Mouse (Mus musculus): Measurements from ENCODE around the gene Ecsit. TPM values are rescaled to one million over a fixed set of nuclear protein-coding genes. Genes with fewer than 3 reads are reported as not detected.

Ecsit gene
- total RNA-seq (2022) = 100 to 1,000 TPM; 101 to 109 (median 106) TPM

GRCm38 (mm10) chr9:22085022-22085834 is at the start of gene Ecsit:
Ecsit (minus strand) TSS chr9:22085438.
- DNase-seq (ENCODE audit: low spot score) = peak; percentile 96

DNA sequence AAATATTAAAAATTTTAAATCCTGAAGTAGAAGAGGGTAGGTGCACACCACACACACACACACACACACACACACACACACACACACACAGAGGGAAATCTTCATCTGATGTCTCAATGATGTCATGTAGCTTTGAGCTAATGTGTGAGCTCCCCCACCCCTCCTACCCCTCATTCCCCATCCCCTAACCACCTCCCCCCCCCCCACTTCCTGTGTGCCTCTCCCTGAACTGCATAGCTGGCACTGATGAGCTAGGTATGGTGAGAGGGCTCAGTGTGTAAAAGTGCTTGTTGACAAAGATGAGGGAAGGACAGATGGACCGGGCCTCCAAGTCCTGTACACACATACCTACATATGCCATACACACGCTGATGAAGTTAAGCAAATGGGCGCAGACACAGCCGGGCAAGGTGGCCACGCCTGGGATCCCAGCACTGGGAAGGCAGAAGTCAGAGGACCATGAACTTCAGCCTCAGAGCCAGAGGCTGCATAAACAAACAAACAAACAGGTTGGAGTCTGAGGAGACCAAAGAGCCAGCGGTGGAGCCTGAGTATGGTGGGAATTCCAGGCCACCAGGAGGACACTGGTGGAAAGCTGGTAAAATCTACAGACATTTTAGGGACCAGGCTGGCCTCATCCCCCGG is 49.1 kb upstream of the Ecsit start:
- no peak for DNase-seq (ENCODE audit: low spot score)

- no peak for DNase-seq (ENCODE audit: low spot score)
Measured at GRCm38 (mm10) chr9:22132220-22132619, 47.0 kb upstream of the Ecsit start.

- no peak for DNase-seq (ENCODE audit: low spot score)
Measured at GRCm38 (mm10) chr9:22131226-22131981, 46.2 kb upstream of the Ecsit start.

- no peak for DNase-seq (ENCODE audit: low spot score)
Measured at GRCm38 (mm10) chr9:22125246-22126027, 40.2 kb upstream of the Ecsit start.

- no peak for DNase-seq (ENCODE audit: low spot score)
Measured at GRCm38 (mm10) chr9:22124169-22124568, 38.9 kb upstream of the Ecsit start.

GRCm38 (mm10) chr9:22123069-22123609 is 37.9 kb upstream of the Ecsit start:
- no peak for DNase-seq (ENCODE audit: low spot score)

DNA sequence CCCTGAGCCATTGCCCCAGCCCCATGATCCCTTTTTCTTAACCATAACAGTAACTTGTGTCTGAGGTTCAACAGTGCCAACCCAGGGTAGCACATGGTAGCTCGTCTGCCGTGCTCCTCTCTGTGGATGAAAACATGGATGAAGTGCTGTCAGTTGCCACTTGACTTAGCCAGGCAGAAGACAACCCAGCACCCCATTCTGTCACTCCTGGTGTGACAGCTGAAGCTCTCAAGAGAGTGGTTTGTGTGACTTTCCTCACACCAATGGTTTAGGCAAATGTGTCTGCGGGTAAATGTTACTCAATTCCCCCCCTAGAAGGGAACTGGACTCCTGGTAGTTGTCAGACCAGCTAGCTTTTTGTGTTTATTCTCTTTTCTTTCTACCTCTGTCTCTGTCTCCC is 36.8 kb upstream of the Ecsit start:
- DNase-seq (ENCODE audit: low spot score) = no peak

- DNase-seq (ENCODE audit: low spot score) = no peak
Measured at GRCm38 (mm10) chr9:22121545-22121944, 36.3 kb upstream of the Ecsit start.

DNA sequence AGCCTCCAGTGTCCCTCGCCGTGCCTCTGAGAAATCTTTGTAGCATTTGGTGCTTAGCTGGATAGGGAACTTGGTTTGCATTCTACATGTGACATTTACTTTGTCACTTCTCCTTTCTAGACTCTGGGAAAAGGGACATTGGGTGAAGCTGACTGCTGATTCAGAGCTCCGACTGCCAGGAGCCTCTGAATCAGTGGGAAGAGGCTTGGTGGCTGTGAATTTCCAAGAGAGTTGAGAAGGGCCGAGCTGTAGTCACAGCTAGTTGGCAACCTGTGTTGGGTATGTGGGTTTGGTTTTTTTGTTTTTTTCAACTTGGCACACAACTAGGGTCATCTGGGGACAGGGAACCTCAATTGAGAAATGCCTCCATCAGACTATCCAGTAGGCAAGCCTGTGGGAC is 34.3 kb upstream of the Ecsit start:
- no peak for DNase-seq (ENCODE audit: low spot score)

GRCm38 (mm10) chr9:22117754-22118456 is 32.7 kb upstream of the Ecsit start:
- no peak for DNase-seq (ENCODE audit: low spot score)

DNA sequence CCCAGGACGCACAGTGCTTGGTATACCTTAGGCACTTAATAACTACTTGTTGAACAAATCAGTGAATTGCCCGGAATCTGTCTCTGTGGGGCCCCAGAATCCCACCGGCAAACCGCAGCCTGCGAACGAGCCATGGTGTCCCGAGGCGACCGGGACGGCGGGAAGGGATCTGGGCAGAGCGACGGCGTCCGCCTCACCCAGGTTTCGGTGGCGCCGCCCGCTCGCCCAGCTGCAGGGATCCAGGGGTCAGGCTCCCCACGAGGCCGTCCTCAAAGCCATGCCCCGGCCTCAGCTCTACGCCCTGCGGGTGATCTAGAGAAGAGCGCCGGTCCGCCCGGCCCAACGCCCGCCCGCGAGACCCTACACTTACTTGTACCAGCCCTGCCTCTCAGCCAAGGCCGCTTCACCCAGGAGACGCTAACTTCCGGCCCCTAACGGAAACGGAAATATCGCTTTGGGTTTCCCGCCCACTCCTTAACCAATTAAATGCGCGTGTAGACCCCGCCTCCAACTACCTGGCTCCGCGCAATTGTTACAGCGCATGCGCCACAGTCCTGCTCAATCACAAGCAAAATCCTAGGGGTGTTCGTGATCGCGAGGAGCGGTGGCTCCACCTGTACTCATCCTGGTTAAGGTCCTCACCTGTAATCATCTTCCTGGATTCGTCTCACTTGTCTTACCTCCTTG is 31.6 kb upstream of the Ecsit start, which contains the start of gene Elof1:
Gene Elof1, minus strand, starts transcription at position 433 of the 687 bp plus-strand sequence.
- peak; percentile 96 for DNase-seq (ENCODE audit: low spot score)

GRCm38 (mm10) chr9:22116086-22116485 is 30.8 kb upstream of the Ecsit start:
- DNase-seq (ENCODE audit: low spot score) = no peak

GRCm38 (mm10) chr9:22115635-22116034 is 30.4 kb upstream of the Ecsit start:
- DNase-seq (ENCODE audit: low spot score) = no peak

DNA sequence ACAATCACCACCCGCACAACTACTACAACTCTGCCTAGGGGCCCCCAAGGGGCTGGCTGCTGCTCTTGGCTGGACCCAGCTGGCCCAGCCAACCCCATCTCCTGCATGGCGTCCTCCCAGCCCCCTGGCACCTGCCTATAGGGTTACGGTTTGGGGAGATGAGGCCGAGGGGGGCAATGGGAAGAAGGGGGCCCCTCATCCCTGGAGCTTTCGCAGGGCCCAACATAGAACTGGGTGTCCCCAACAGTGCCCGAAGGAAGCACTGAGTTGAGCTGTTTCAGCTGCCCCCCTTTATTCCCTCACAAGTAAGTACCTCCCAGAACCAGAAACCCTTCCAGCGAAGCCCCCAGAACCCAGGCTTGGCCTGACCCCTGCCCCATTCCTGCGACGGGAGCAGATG is 23.0 kb upstream of the Ecsit start:
- DNase-seq (ENCODE audit: low spot score) = no peak

DNA sequence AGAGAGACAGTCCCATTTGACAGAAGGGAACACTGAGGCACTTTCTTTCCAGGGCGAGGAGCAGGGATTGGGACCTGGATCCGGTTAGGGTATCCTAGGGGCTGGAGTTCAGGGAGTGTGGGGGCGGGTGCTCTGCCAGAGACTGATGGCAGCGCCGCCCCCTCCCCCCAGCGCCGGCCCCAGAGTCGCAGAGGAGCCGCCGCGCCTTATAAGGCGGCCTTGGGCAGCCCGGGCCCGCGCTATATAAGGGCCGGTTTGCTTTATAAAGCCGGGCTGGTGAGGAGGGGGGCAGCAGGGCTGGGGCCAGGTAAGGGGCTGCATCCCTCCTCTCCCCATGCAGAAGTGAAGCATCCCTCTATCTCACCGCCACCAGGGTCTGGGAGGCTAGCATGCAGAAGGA is 14.7 kb upstream of the Ecsit start:
- DNase-seq (ENCODE audit: low spot score) = no peak

DNA sequence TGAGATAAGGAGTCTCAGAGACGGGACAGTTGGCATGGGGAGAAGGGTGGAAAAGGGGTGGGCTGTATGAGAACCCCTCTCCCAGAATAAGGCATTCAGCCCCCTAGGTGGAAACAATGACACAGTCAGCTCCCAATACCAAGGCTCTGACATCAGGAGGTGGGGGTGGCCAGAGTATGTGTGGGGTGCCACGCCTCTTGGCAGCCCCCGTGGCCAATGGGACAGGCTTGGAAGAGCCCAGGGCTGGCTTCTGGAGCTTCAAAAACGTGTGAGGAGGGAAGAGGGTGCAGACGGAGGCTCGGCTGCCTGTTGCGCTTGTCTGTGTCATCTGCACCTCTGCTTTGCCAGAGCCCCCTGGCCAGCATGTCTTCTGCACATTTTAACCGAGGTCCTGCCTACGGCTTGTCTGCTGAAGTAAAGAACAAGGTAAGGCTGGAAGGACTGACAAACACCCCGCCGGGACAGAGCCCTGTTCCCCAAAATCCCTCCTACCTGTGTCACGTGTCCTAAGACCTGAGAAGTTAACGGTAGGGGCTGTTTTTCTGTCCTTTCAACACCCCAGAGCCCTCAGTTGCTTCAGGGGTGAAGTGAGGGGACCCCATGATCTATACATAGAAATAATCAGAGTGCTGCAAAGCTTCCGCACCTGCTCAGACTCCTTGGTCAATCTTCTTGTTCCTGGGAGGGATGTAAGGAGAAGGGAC is 13.9 kb upstream of the Ecsit start, which contains the start of gene Cnn1:
Gene Cnn1, plus strand, starts transcription at position 224 of the 704 bp plus-strand sequence.
- no peak for DNase-seq (ENCODE audit: low spot score)

- peak; percentile 82 for DNase-seq (ENCODE audit: low spot score)
Measured at GRCm38 (mm10) chr9:22095854-22096307, 10.6 kb upstream of the Ecsit start.

DNA sequence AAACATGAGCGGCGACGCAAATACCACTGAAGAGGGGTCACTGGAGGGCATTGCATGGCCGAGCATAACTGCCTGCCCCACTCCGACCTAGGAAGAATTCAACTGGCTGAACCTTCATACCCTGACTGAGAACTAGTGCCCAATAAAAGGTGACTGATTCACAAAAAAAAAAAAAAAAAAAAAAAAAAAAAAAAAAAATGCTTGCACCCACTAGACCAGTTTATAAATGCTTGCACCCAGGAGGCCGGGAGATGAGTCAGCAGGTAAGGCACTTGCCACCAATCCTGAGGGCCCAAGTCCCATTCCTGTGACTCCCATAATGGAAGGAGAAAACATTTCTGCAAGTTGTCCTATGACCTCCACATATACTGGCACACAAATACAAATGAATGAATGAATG is 7.5 kb upstream of the Ecsit start:
- no peak for DNase-seq (ENCODE audit: low spot score)

Data from heart, adult 8-10 months (tissue).